Mouse (Mus musculus) CD4-positive naive resting alpha-beta T cell, adult 57 days (primary cell): ENCODE data around the gene Olfr1487. TPM values are rescaled to one million over a fixed set of nuclear protein-coding genes. Genes with fewer than 3 reads are reported as not detected.

Experiments used
- total RNA-seq: library from RNA; stranded (reverse); gene quantifications from one replicate; pipeline ENCODE4 v1.2.4, GENCODE M21; 2023

Olfr1487 gene
- not detected for total RNA-seq

DNA sequence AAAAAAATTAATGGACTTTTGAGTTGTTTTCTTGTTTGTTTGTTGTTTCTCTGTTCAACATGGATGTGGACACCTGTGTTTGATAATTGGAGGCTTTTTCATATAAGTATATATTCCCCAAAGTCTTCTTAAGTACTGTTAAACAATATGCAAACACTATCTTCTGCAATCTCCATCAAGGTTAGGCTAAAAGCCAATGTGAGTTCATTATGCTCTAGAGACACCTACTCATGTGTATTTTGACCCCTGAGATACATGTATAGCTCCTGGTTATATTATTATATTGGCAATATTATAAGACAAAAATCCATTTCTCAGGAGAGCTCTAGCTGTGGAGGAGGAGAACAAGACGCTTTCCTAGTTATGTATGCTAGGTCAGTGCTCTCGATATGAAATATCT is at the start of gene Olfr1487:
Olfr1487 (plus strand) TSS at position 301 of the 400 bp plus-strand sequence.

DNA sequence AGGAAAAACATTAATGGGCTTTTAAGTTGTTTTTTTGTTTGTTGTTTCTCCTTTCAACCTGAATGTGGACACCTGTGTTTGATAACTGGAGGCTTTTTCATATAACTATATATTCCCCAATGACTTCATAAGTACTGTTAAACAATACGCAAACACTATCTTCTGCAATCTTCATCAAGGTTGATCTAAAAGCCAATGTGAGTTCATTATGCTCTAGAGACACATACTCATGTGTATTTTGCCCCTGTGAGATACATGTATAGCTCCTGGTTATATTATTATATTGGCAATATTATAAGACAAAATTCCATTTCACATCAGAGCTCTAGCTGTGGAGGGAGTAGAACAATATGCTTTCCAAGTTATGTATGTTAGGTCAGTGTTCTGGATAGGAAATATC is 34.0 kb upstream of the Olfr1487 start, which contains the start of gene Olfr1484:
Olfr1484 (plus strand) TSS at position 301 of the 400 bp plus-strand sequence.

DNA sequence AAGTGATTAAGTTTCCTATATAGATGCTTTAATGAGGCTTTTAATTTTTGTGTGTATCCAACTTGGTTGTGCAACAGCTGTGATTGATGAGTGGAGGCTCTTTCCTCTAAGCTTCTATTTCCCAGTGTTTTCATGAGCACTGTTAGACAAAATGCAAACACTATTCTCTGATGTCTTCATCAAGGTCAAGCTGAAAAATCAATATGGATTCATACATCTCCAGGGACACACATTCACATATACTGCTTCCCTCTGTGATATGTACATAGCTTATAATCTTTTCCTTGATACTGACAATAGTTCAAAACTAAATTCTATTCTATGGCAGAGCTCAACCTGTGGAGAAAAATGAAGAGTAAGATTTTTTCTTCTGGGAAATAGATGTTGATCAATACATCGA is 14.1 kb downstream of the Olfr1487 start, which contains the start of gene Olfr1489:
Olfr1489 (plus strand) TSS at position 301 of the 400 bp plus-strand sequence.

DNA sequence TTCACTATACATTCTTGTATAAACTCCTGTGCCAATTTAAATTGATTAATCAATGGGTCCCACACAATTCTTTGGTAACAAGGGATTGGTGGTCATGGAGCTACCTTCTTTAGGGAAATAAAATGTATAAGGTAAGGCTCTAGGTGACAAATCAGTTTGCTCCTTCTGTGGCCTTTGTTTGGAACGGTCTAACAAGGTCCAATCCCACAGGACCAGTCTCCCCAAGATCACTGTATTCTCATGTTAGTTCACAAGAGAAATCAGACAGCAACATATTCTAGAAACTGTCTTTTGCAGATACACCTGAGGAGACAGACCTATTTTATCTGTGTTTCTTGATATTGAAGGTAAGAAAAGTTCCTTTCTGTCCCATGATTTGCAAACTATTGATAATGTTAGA is 33.6 kb downstream of the Olfr1487 start, which contains the start of gene Olfr1490:
Olfr1490 (plus strand) TSS at position 301 of the 400 bp plus-strand sequence.

Other genes starting within 250 kb of the Olfr1487 start
- not detected for gene Olfr1469, start 209.5 kb upstream of the Olfr1487 start, total RNA-seq
- gene Olfr1471, start 174.0 kb upstream of the Olfr1487 start, total RNA-seq: not detected
- not detected for gene Olfr1472, start 161.3 kb upstream of the Olfr1487 start, total RNA-seq
- not detected for gene Olfr1474, start 147.8 kb upstream of the Olfr1487 start, total RNA-seq
- gene Olfr1475, start 137.2 kb upstream of the Olfr1487 start, total RNA-seq: not detected
- not detected for gene Olfr1477, start 116.8 kb upstream of the Olfr1487 start, total RNA-seq
- not detected for gene Olfr1480, start 89.5 kb upstream of the Olfr1487 start, total RNA-seq
- gene Olfr1484, start 33.9 kb upstream of the Olfr1487 start, total RNA-seq: not detected
- gene Olfr1489, start 14.2 kb downstream of the Olfr1487 start, total RNA-seq: not detected
- not detected for gene Olfr1490, start 33.7 kb downstream of the Olfr1487 start, total RNA-seq
- not detected for gene Olfr1491, start 79.9 kb downstream of the Olfr1487 start, total RNA-seq
- not detected for gene Olfr1493-ps1, start 105.9 kb downstream of the Olfr1487 start, total RNA-seq
- not detected for gene Olfr1494, start 122.4 kb downstream of the Olfr1487 start, total RNA-seq
- not detected for gene Olfr1495, start 147.2 kb downstream of the Olfr1487 start, total RNA-seq
- not detected for gene Olfr1496, start 160.5 kb downstream of the Olfr1487 start, total RNA-seq
- not detected for gene Olfr1497, start 180.8 kb downstream of the Olfr1487 start, total RNA-seq
- not detected for gene Olfr1499, start 202.1 kb downstream of the Olfr1487 start, total RNA-seq
- not detected for gene Olfr1500, start 213.1 kb downstream of the Olfr1487 start, total RNA-seq
- not detected for gene Olfr1501, start 233.3 kb downstream of the Olfr1487 start, total RNA-seq
- not detected for gene Olfr1502, start 244.4 kb downstream of the Olfr1487 start, total RNA-seq